14 mouse cellular contexts compared by ENCODE assay signal in the genomic region with DNA sequence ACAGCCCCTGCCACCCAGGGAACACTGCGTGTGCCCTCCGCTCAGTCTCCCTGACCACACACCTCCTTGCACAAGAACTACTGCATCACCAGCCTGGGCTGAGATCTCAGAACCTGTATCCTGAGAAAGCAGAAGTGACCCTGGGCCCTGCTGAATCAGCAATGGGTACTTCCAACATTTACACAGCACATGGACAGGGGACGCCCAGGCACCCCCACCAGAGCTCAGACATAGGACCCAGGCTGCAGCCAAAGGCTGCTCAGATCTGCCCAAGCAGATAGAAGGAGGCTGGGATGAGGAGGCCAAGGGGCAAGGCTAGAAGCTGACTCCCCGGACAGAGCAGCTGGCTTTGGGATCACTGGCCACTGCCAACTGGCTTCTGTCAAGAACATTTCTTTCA. TPM values are rescaled to one million over a fixed set of nuclear protein-coding genes. Genes with fewer than 3 reads are reported as not detected.
A peak's percentile ranks its signal among the peaks of the same experiment; 100 is the strongest.
DNase-seq lines count a peak whose midpoint lies in the region; ATAC-seq and TF ChIP-seq lines count a peak whose summit lies in the region.
"Had no signal": no experiment of that assay in that cellular context is flagged by ENCODE, and none has a peak within 500 bp of the region (broad histone marks: within the 10 kb centered on the region; RNA-seq: fewer than 3 reads in every experiment).

No protein-coding gene starts in this region.

- peak overlapping the region; percentile 51 for H3K27ac ChIP-seq in gastrocnemius, adult 2 months
- H3K27ac ChIP-seq in left cerebral cortex, adult 2 months: no peak overlapping the region; the same call in 1 of the 2 replicates
- peak overlapping the region; percentile 51 for H3K27ac ChIP-seq in brown adipose tissue, adult 24 weeks (replicated peaks; ENCODE audit: low read depth, low read length)
- H3K27ac ChIP-seq: embryonic facial prominence, embryonic 10.5 days; forebrain, embryonic 13.5 days; heart, embryonic 15.5 days; midbrain, embryonic 12.5 days; stomach, embryonic 15.5 days had no signal

- no peak for TF ChIP-seq CTCF in gastrocnemius, adult 2 months (IDR thresholded peaks at IDR 0.05)
- no peak for TF ChIP-seq CTCF in left cerebral cortex, adult 2 months (IDR thresholded peaks at IDR 0.05)

- H3K4me3 ChIP-seq in gastrocnemius, adult 2 months: peak overlapping the region; percentile 72
- no peak overlapping the region for H3K4me3 ChIP-seq in left cerebral cortex, adult 2 months
- no peak overlapping the region for H3K4me3 ChIP-seq in brown adipose tissue, adult 24 weeks (ENCODE audit: insufficient read depth, low read depth, low read length)
- H3K4me3 ChIP-seq: embryonic facial prominence, embryonic 10.5 days; forebrain, embryonic 13.5 days; heart, embryonic 15.5 days; midbrain, embryonic 12.5 days; stomach, embryonic 15.5 days had no signal

- DNase-seq in gastrocnemius, adult 2 months: peak; percentile 70
- no peak for DNase-seq in gastrocnemius, postnatal 10 days
- peak; percentile 46 for DNase-seq in left cerebral cortex, postnatal 4 days
- DNase-seq in left cerebral cortex, adult 2 months (ENCODE audit: extremely low spot score in 1 of 2, low spot score in 2 of 2): no peak
- DNase-seq in thymus, adult 18-20 months: no peak
- DNase-seq in cerebellum, adult 11-12 months: no peak
- DNase-seq: kidney, adult 8-10 months had no signal

- ATAC-seq in megakaryocyte, adult 5-6 weeks (ENCODE audit: poor library complexity, severe bottlenecking): peak; percentile 81
- ATAC-seq: forebrain, embryonic 13.5 days had no signal

- intact Hi-C loops in gastrocnemius, adult 2 months (cut with DNase I): no loop called here
- intact Hi-C loops in left cerebral cortex, postnatal 4 days (cut with DNase I): no loop called here
- intact Hi-C loops in left cerebral cortex, adult 2 months (cut with DNase I): no loop called here

- peaks cover 10% of the 10 kb centered on the region; the same call in 1 of the 2 replicates for H3K4me1 ChIP-seq in brown adipose tissue, adult 24 weeks (ENCODE audit: control insufficient read depth, insufficient read depth, insufficient read length, low read length)
- H3K4me1 ChIP-seq: midbrain, embryonic 12.5 days; stomach, embryonic 15.5 days had no signal

RNA-seq across cellular contexts. Expression of gene Cmklr1, which starts 5.7 kb away (rescaled TPM):
- 10 to 100 TPM; 10.8 to 17.1 TPM for total RNA-seq in gastrocnemius, adult 2 months (2021)
- 10 to 100 TPM; 13.7 to 15.2 TPM for total RNA-seq in gastrocnemius, postnatal 10 days (2021)
- total RNA-seq in left cerebral cortex, postnatal 4 days (2021): 1 to 10 TPM; 2.7 to 2.9 TPM
- total RNA-seq in left cerebral cortex, adult 2 months (2021): 1 to 10 TPM; 2.9 to 4.7 TPM
- polyA plus RNA-seq in brown adipose tissue, adult 24 weeks (2012; ENCODE audit: insufficient read depth, insufficient read length, missing spikeins): 10.9 and 17.4 TPM in 2 replicates
- total RNA-seq in megakaryocyte, adult 5-6 weeks (2015): 1.9 and 2.1 TPM in 2 replicates
- total RNA-seq in megakaryocyte, adult 5-6 weeks (2017): 0.41 and 2.2 TPM in 2 replicates

Comparison
In these comparisons a context has a peak if more than half of its experiments do, and no peak if none do; other contexts are left out.
1. DNase-seq: peak in gastrocnemius, adult 2 months (single experiment) and left cerebral cortex, postnatal 4 days (single experiment); none in gastrocnemius, postnatal 10 days (single experiment), left cerebral cortex, adult 2 months (0 of 2), thymus, adult 18-20 months (0 of 2) and cerebellum, adult 11-12 months (single experiment).